Mouse (Mus musculus): ENCODE data around the gene Arl10.

Arl10 gene

DNA sequence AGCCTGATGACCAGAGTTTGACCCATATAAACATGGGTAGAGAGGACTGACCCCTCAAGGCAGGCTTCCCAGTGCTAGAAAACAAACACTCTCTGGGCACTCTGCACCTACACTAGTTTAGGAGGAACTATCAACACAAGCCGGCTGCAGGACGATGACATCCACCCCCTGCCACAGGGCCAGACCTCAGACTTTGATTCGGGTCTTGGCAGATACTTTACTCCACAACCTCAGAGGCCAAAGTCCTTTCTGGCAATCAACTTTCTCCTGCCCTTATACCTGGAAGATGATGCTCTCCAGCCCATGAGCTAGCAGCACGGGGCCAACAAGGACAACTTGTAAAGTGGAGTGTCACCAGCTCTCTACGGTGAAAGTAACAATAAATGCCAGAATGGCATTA is 8.0 kb downstream of the Arl10 start:
- DNase-seq = no peak

DNA sequence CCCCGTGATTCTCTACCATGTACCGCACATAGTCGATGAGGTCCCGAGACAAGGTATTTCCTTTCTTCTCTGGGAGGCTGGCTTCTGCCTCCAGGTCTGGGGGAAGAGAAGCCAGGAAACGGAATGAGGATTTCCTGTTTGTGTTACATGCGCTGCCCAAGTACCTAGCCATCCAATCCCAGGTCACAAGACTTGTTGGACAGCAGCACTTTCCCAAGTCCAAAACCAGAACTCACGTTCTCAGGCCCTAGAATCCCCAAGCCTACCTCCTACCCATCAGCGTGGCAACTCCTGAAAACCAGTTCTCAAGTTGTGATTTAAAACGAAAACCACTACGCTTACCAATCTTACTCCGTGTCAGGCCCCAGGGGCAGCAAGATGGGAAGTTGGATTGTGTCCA is 11.0 kb downstream of the Arl10 start:
- DNase-seq = no peak

DNA sequence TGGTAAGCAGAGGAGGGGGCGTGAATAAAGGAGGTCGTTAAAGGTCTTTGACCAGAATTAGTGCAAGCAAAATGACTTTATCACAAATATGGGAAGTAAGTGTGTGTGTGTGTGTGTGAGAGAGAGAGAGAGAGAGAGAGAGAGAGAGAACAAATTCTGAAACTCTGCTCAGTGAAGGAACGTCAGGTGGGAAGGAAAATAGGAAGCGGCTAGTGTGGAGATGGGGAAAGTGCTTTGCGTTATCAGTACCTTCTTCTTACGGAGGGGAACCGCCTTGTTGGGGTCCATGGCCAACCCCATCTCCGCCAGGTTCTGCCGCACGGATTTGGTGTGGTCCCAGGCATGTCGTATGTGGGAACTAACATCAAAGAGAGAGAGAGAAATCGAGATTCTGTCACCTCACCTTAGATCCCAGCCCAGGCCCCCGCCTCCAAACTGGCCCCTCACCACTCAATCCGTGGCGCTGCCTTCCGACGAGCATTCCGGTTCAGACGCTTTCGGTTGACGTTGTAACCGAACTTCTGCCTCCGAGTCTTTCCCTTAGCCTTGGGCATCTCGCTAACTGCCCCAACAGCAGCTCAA is 14.7 kb downstream of the Arl10 start:
- DNase-seq = peak in 1 of 2 experiments; percentile 17

DNA sequence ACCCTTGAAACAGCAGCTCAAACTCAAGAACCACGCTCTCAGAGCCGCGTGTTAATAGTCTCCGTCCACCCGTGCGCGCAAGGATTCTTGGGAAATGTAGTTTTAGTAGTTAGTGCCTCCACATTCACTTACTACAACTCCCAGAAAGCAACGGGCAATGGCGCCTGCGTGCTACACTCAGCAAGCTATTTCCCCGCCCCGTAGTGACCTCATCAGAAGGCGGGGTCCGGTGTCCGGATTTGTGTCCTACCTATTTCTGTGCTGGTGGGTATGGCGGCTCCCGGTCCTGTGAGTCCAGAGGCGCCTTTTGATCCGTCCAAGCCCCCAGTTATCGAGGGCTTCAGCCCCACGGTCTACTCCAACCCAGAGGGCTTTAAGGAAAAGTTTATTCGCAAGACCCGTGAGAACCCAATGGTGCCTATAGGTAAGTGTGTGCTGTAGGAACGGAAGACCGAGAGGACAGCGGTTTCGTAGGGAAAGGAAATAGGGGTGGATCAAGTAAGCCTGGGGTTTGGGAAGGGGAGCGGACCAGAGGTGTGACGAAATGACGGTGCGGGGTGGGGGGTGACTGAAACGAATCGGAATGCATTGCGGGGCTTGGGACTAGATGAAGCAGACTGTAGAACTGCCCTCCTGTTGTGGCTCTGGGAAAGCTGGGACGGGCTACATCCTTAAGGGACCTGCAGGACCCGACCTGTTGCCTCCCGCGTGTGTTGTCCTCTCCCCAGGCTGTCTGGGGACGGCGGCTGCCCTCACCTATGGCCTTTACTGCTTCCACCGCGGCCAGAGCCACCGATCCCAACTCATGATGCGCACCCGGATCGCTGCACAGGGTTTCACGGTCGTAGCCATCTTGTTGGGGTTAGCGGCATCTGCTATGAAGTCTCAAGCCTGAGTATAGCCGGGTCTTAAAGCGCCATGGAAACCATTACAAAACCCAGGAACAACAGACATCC is 15.5 kb downstream of the Arl10 start, which contains the start of the genes Nop16 and Higd2a:
Gene Nop16 (minus strand): TSS at position 95 of the 956 bp plus-strand sequence.
Gene Higd2a (plus strand): TSS at position 212 of the 956 bp plus-strand sequence.
- peak; percentile 98 for DNase-seq

DNA sequence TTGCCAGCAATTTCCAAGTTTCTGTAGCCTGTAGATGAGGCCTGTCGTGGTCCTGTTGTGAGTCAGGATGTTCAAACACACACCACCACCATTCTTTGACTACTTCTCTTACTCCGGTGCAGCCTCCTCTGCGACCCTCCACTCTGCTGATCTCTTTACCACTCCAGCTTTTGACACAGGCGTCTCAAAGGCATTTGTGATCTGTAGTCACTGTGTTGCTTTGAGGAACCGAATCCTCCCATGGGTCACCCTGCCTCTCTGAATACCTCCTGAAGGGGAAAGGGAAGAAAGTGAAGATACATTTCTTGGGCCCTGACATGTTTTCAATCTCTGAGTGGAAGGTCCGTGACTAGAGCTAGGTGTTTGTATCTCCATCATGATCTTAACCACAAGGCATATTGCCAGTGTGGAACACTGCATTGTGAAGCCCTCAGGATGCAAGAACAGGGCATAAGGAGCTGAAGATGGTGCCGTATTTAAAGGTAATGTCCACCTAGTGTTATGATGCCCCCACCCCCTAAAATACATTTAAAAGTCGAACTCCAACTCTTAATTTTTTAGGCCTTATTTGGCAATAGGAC is 17.1 kb downstream of the Arl10 start:
- DNase-seq = no peak

DNA sequence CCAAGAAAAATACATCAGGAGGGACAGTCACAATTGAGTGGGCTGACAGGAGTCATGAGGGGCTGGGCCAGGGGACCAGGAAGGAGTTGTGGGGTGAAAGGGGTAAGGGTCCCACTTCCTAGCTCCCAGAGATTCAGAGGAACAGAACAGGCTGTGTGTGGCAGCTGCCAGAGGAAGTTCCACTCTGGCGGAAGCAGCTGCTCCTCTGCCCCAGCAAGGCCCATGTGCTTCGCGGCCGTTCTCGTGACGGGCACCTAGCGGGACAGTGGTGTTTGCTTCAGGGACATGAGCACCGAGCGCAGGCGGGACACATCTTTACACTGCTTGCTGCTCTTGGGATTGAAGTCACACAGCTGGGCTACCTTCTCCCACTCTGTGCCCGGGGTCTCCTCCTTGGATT is 18.8 kb downstream of the Arl10 start:
- no peak for DNase-seq

DNA sequence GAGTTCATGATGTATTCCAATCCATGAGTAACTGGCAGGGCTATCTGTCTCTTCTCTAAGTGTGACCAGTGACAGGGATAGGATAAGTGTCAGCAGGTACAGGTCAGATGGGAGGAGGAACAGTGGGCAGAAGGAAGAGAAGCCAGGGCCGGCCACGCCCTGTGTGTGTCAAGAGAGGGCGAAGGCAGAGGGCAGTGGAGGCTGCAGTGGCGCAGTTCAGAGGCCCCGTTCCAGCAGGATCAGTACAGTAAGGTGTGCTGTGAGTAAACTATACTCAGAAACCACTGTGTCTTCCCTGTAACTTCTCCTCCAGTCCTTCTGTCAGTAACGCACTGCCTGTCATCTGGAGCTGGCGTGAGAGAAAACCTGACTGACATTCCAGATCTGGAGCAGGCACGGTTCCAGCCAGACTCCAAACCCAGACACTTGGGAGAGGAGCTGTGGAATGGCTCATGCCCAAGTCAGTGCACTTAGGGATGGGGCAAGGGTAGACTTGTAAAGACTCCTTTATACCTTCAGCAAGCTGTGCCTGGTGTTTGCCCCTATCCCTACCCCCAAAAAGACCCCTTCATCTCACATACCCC is 21.4 kb downstream of the Arl10 start:
- DNase-seq = no peak

DNA sequence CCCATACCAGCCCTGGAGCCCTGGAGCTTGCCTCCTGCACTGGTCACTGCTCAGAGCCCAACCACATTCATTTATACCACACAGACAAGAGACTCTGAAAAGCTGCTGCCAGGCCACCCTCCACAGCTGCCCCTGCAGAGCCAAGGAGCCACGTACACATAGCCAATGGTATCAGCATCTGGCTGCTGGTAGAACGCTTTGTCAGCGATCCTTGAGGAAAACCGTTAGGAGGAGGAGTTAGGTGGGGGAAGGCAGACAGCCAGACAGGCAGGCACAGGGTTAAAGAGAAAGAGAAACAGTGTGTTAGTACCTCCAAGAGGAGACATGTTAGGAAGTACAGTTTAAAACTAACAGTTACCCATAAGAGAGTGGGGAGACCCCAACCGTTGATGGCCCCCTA is 22.1 kb downstream of the Arl10 start:
- no peak for DNase-seq

DNA sequence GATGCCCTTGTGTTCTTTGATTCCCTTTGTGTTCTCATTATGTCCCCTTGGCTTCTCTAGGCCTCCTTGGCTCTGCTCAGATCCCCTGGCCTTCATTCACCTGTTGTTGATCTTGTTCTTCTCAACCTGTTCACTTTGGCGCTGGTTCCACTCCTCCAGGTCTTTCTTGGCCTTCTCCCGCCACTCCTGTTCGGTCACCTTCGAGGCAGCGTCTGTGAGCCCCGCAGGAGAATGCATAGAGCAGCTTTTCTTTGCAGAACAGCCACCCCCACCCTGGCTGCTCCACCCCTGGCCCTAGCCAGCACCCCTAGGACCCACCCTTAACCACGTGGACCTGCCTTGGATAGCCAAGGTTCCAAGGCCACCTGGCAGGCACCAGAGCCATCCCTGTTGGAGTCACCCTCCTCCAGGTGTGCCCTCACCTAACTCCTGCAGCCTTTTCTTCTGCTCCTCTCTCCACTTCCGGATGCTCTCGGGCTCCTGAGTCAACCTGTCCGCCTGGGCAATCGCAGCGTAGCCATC is 23.9 kb downstream of the Arl10 start:
- no peak for DNase-seq

DNA sequence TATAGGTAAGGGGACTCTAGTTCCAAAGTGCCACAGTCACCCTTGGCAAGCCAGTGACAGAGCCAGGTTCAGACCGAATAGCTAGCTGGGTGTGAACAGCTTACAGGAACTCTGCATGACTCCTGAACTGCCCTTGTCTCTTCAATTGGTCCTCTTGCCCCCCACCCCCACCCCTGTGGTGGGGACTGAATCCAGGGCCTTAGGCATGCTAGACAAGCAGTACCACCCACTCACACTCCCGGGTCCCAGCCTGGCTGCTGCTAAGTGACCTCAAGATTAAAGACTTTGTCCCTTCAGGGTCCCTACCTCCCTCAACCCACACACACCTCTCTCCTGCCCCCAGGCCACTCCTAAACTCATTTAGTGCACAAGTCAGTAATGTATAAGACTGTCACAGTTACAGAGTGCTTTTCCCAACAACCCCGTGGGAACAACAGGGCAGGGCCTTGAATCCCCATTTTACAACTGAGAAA is 27.9 kb downstream of the Arl10 start:
- DNase-seq = no peak

DNA sequence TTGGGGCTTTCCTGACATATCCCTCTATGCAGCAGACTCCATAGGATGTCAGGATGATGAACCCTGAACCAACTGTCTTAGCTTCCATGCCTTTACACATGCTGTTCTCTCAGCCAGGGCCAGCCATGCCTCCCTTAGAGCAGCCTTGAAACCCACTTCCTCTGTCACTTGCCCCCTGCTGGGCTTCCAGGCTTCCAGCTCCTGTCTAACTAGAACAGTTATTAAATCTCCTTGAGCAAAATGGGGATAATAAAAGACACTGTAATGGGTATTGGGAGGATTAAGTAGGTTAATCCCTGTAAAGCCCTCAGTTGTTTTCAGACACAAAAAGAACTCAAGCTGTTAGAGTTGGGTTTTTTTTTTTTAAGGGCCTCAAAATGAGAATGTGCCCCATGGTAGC is 28.7 kb downstream of the Arl10 start:
- DNase-seq = no peak

DNA sequence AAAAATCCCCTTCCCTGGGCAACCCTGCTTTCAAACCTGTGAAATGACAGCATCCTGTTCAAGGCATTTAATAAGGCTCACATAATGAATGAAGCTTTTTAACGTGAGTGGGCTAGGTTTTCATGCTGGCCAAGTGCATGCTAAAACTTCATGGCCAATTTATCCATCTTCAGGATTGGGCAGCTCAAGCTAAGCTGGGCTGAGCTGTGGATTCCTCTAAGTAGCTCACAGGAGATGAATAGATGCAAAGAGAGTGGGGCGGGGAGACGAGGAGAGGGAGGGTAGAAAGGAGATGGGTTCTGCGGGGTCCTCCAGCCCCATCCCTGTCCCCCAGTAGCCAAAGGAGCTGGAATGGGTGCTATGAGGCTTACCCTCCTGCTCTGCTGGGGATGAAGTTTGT is 29.4 kb downstream of the Arl10 start:
- no peak for DNase-seq

DNA sequence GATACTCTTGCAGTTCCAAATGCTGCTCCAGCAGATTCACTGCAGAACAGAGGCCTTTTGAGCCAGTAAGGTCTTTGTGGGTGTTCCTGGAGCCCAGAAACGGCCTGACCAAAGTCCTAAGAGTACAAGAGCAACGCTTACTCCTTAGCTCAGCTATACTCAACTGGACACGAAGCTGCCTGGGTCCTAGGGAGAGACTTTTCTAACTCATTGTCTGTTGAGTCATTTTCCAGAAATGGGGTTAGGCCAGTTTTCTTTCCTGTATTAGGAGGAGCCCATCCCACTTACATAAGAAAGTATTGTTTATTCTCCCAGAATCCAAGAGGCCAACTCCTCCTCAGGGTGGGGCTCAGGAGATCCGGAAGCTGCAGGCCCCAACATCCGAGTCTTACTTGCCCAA is 30.6 kb downstream of the Arl10 start:
- no peak for DNase-seq

DNA sequence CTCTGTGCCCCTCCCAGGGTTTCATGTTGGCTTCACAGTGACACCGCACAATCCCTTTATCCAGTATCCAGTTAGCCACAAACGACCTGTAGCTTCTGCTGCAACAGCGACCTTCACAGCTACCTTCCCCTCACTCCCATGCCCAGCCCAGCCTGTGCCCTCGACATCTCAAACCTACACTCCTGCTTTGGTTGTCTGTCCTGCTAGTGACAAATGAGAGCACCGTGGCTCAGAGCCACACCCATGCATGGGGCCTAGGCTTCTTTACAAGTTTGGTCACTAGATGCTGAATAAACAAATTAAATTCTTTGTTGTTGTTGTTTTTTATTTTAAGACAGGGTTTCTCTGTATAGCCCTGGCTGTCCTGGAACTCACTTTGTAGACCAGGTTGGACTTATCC is 32.4 kb downstream of the Arl10 start:
- no peak for DNase-seq

DNA sequence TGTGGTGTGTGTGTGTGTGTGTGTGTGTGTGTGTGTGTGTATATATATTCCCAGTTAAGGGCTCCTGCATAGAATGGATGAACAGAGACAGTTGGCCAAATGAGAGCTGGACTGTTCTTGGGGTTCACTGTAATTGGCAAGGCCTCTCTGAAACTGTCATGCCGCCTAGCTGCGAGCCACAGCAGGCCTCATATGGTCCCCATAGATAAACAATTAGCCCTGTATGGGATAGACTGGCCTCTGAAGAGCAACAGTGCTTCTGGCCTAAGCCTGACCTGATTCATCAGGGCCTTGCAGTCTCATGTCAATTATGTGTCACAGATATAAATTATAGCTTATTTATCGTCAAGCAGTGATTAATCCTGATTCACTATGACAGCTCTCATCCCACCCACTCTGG is 33.2 kb downstream of the Arl10 start:
- DNase-seq = no peak

DNA sequence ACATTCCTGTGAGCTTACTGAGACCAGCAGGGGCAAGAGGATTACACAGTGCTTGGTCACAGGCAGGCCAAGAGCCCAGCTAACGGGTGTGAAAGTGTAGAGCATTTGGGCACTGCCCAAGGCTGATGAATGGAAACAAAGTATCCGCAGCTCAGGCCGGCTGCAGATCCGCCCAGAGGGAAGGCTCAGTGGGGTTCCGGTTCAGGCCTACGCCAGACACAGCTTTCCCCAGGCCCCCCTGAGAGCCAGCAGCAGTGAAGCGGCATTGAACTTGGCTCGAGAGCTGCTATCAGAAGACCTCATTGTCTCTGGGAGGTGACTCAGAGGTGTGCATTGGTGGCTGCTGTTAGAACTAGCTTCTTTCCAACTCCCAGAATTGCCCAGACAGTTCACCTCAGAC is 33.9 kb downstream of the Arl10 start:
- no peak for DNase-seq

DNA sequence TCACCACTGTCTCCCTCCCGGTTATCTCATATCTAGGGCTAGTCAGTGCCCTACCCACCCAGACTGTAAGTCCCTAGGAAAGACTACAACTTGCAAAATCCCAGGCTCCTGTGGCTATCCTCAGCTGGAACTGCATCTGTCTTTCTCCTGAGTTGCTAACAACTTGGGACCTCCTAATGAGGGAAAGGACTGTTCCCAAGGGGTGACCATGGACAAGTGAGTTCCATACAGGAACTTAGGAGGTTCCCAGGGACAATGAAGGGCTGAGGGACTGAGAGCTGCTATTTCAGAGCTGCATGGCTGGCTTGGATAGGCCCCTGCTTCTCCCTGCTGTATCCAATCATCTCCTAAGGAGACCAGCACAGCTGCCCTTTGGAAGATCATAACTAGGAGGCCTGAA is 34.5 kb downstream of the Arl10 start:
- no peak for DNase-seq

DNA sequence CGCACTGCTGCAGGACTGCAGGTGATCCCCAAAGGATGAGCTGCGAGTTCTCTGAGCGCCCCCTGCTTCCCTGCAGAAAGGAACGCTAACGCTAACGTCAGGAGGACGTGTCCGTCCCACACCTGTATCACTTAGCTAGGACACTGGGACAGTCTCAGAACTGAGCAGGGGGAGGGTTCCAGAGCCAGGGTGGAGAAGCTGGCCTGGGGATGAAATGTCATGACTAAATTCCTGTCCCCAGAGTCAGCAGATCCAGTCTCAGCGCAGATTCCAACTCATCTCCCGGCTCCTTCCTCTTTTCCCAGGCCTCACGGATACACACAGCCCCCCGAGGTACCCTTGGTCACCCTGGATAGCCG is 35.8 kb downstream of the Arl10 start:
- no peak for DNase-seq

DNA sequence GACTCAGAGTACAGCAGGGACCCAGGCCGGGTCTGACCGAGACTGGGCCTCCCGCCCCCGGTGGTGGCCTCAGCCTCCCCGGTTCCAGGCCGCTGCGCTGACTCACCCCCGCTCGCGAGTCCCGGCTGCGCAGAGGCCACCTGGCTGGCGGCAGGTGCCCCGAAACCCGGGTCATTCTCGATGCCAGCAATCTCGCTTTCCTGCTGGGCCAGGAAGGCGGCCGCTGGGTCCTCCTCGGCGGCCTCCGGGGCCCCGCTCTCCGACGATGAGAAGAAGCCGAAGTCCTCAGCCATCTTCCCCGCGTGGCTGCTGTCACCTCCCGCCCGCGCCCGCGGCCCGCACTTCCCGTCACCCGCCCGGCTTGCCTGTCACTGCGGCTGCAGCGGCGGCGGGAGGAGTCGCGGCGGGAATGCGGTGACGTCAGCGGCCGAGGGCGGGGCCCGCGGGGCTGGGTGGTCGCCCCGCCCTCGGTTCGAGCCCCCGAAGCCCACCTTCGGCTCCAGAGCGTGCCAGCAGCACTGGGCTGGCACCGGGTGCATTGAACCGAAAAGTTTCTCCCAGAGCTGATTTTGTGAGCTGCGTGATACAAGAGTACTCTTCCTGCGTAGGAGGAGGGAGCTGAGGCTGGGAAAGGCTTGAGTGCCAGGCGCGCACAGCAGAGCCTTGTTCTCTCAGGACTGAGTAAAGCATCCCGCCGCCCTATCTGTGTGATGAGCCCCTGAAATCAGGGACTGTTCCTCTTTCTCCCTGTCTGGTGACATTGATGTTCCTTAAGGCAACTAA is 36.3 kb downstream of the Arl10 start, which contains the start of gene Cltb:
Gene Cltb (minus strand): TSS at position 373 of the 783 bp plus-strand sequence.
- DNase-seq = peak; percentile 82 to 83

DNA sequence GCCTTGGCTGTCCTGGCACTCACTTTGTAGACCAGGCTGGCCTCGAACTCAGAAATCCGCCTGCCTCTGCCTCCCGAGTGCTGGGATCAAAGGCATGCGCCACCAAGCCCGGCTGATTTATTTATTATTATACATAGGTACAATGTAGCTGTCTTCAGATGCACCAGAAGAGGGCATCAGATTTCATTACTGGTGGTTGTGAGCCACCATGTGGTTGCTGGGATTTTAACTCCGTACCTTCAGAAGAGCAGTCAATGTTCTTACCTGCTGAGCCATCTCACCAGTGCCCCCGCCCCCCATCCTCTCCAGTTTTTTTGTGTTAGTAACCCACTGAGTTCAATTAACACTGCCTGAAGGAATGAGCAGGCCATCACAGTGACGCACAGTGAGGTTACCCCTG is 38.3 kb downstream of the Arl10 start:
- peak in 1 of 2 experiments; percentile 23 for DNase-seq

DNA sequence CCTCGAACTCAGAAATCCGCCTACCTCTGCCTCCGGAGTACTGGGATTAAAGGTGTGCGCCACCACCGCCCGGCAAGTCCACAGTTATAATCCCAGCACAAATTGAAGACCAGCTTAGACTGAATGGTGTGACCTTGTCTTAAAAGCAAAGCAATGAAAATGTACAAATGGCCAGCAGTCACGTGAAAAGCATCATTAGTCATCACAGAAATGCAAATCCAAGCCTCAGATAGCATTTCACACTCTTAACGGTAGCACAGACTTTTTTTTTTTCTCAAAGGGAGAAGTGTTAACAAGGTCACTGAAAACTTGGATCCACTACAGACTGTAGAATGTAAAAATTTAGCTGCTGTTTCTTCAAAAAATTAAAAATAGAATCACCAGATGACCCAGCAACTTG is 41.5 kb downstream of the Arl10 start:
- DNase-seq = no peak

DNA sequence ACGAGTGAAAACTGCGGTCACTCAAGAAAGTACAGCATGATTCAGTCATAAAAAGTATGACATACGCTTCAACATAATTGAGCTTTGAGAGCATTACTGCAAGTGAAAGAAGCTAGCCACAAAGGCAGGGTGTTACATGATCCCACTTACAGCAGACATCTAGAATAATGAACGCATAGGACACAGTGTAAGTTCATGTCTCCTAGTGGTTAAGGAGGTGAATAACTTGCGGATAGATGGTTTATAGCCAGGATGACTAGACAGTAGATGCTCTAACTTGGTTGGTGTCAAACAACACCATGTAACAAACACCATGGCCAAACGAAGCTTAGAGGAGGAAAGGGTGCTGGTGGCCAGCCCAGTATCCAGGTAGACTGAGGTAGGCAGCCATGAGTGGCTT is 42.2 kb downstream of the Arl10 start:
- no peak for DNase-seq
